Mouse (Mus musculus) heart, embryonic 14.5 days (tissue): ENCODE measurements around the gene Ap1g1. TPM values are rescaled to one million over a fixed set of nuclear protein-coding genes. Genes with fewer than 3 reads are reported as not detected.
"Not testable (repeated sequence)": the region's sequence is repeated elsewhere in the genome, so short reads cannot be mapped to it uniquely, and the experiment has no call there.

Experiments used
- ATAC-seq: fragments of 200-750 bp; cut with Nextera tagmentation; 2 replicates; pipeline ENCODE4 v1.8.0; 2017; ENCODE audit warnings: low read depth, moderate TSS enrichment; ENCODE audit not compliant: insufficient number of reproducible peaks, insufficient read depth, low FRiP score
- H3K27ac ChIP-seq, 2 experiments: fragments of 200-500 bp in 1 of 2; fragments of 300-500 bp in 1 of 2; sonication (generic) in 1 of 2; replicated peaks in 1 of 2; 2 replicates each; pipeline ENCODE4 v1.5.1; 2012 to 2014; ENCODE audit warnings: low read depth in 2 of 2, low read length in 2 of 2, control low read depth in 1 of 2, mild to moderate bottlenecking in 1 of 2, mixed read lengths in 1 of 2; ENCODE audit not compliant: control insufficient read depth in 1 of 2, insufficient read depth in 1 of 2
- H3K27me3 ChIP-seq: fragments of 300-500 bp; sonication (generic); 2 replicates; pipeline ENCODE4 v1.6.1; 2014; ENCODE audit warnings: mild to moderate bottlenecking, low read length, control low read depth; ENCODE audit not compliant: control insufficient read depth, insufficient read depth
- H3K36me3 ChIP-seq: fragments of 300-500 bp; sonication (generic); 2 replicates; pipeline ENCODE4 v1.6.1; 2014; ENCODE audit warnings: mild to moderate bottlenecking, control low read depth, low read length, mixed read lengths; ENCODE audit not compliant: control insufficient read depth, insufficient read depth
- H3K4me1 ChIP-seq, 2 experiments: fragments of 200-500 bp in 1 of 2; fragments of 300-500 bp in 1 of 2; sonication (generic) in 1 of 2; 2 replicates each; pipeline ENCODE4 v1.6.1; 2012 to 2014; ENCODE audit warnings: low read length in 2 of 2, control low read depth in 1 of 2, mixed read lengths in 1 of 2; ENCODE audit not compliant: control insufficient read depth in 2 of 2, insufficient read depth in 2 of 2
- H3K4me2 ChIP-seq: fragments of 300-500 bp; sonication (generic); 2 replicates; pipeline ENCODE4 v1.6.1; 2014; ENCODE audit warnings: mild to moderate bottlenecking, low read length
- H3K4me3 ChIP-seq, 2 experiments: fragments of 200-500 bp in 1 of 2; fragments of 300-500 bp in 1 of 2; sonication (generic) in 1 of 2; 2 replicates each; pipeline ENCODE4 v1.5.1; 2012 to 2014; ENCODE audit warnings: low read length in 2 of 2, mild to moderate bottlenecking in 2 of 2, control low read depth in 1 of 2, low read depth in 1 of 2, moderate library complexity in 1 of 2; ENCODE audit not compliant: control insufficient read depth in 1 of 2, insufficient read depth in 1 of 2
- H3K9ac ChIP-seq: fragments of 300-500 bp; sonication (generic); 2 replicates; pipeline ENCODE4 v1.6.1; 2014; ENCODE audit warnings: mild to moderate bottlenecking, low read length
- H3K9me3 ChIP-seq: fragments of 300-500 bp; sonication (generic); 2 replicates; pipeline ENCODE4 v1.6.1; 2016; ENCODE audit warnings: low read length, control low read depth; ENCODE audit not compliant: control insufficient read depth
- WGBS: fragments of 180-500 bp; shearing (Covaris S2); extraction: QIAGEN DNeasy Blood & Tissue Kit; methylation state at CpG from one replicate; pipeline ENCODE4 v1.1.7; 2014; 5-methylcytosine and 5-hydroxymethylcytosine counted together
- polyA plus RNA-seq: library from polyadenylated mRNA; unstranded; fragments of >200 nt; fragmentation: Nextera tagmentation; extraction: Ambion mirVana; gene quantifications from 2 replicates; pipeline ENCODE4 v1.2.1, GENCODE M21; 2014

Gene Ap1g1
- polyA plus RNA-seq, 1 experiment from 2014 or later, result 25.2 TPM

GRCm38 (mm10) chr8:109750274-109750673 lies 28.1 kb upstream of the Ap1g1 start:
- no peak overlapping the region for H3K4me2 ChIP-seq
- H3K4me3 ChIP-seq, result no peak overlapping the region
- WGBS, result 47% methylated on average over 5 of the region's 5 CpGs
- H3K27ac ChIP-seq, result no peak overlapping the region
- no peaks in the 10 kb centered on the region for H3K9me3 ChIP-seq
- H3K9ac ChIP-seq, result no peak overlapping the region
- no peaks in the 10 kb centered on the region for H3K27me3 ChIP-seq
- no peaks in the 10 kb centered on the region for H3K4me1 ChIP-seq
- no peak for ATAC-seq
- no peaks in the 10 kb centered on the region for H3K36me3 ChIP-seq

GRCm38 (mm10) chr8:109750699-109751098 lies 27.7 kb upstream of the Ap1g1 start:
- ATAC-seq, result no peak
- H3K4me2 ChIP-seq, result no peak overlapping the region
- no peak overlapping the region for H3K9ac ChIP-seq
- H3K9me3 ChIP-seq, result no peaks in the 10 kb centered on the region
- no peak overlapping the region for H3K27ac ChIP-seq
- no peak overlapping the region for H3K4me3 ChIP-seq
- H3K27me3 ChIP-seq, result no peaks in the 10 kb centered on the region
- H3K36me3 ChIP-seq, result no peaks in the 10 kb centered on the region
- no peaks in the 10 kb centered on the region for H3K4me1 ChIP-seq
- WGBS, result 73% methylated on average over 12 of the region's 12 CpGs

- whole genome bisulfite sequencing, result 80% methylated on average over 20 of the region's 20 CpGs
- Histone ChIP-seq H3K27me3 (no peaks in the 10 kb centered on the region), H3K9ac (no peak overlapping the region), H3K4me2 (no peak overlapping the region), H3K4me3 (no peak overlapping the region), H3K4me1 (no peaks in the 10 kb centered on the region), H3K27ac (no peak overlapping the region), H3K36me3 (no peaks in the 10 kb centered on the region), H3K9me3 (no peaks in the 10 kb centered on the region)
- ATAC-seq, result no peak
These were observed 26.4 kb upstream of the Ap1g1 start for GRCm38 (mm10) chr8:109751731-109752485.

GRCm38 (mm10) chr8:109754696-109755095 lies 23.7 kb upstream of the Ap1g1 start:
- H3K4me3 ChIP-seq, result no peak overlapping the region
- 78% methylated on average over 8 of the region's 8 CpGs for WGBS
- no peak for ATAC-seq

GRCm38 (mm10) chr8:109755554-109755953 lies 22.8 kb upstream of the Ap1g1 start:
- H3K27me3 ChIP-seq, H3K4me3 ChIP-seq: not testable (repeated sequence)

More at GRCm38 (mm10) chr8:109754696-109755095, 23.7 kb upstream of the Ap1g1 start:
- Histone ChIP-seq H3K4me1 (no peaks in the 10 kb centered on the region), H3K4me2 (no peak overlapping the region), H3K9me3 (no peaks in the 10 kb centered on the region), H3K36me3 (no peaks in the 10 kb centered on the region), H3K27me3 (no peaks in the 10 kb centered on the region), H3K9ac (no peak overlapping the region), H3K27ac (no peak overlapping the region)

GRCm38 (mm10) chr8:109756849-109757248 lies 21.5 kb upstream of the Ap1g1 start:
- ATAC-seq, result no peak

More at GRCm38 (mm10) chr8:109755554-109755953, 22.8 kb upstream of the Ap1g1 start:
- H3K36me3 ChIP-seq, ATAC-seq, H3K4me2 ChIP-seq, H3K4me1 ChIP-seq, H3K9me3 ChIP-seq, H3K27ac ChIP-seq, H3K9ac ChIP-seq: not testable (repeated sequence)
- 84% methylated on average over 4 of the region's 4 CpGs for WGBS

GRCm38 (mm10) chr8:109759426-109759825 lies 18.9 kb upstream of the Ap1g1 start:
- H3K36me3 ChIP-seq, result no peaks in the 10 kb centered on the region
- no peak for ATAC-seq
- WGBS, result 89% methylated on average over 7 of the region's 7 CpGs
- H3K4me3 ChIP-seq, result no peak overlapping the region
- H3K27me3 ChIP-seq, result no peaks in the 10 kb centered on the region
- H3K27ac ChIP-seq, result no peak overlapping the region
- H3K9me3 ChIP-seq, result 0 out of 2 replicates have a peak, but pooled peaks cover 5% of the 10 kb centered on the region
- H3K4me2 ChIP-seq, result no peak overlapping the region
- no peaks in the 10 kb centered on the region for H3K4me1 ChIP-seq
- no peak overlapping the region for H3K9ac ChIP-seq

More at GRCm38 (mm10) chr8:109756849-109757248, 21.5 kb upstream of the Ap1g1 start:
- H3K4me3 ChIP-seq, result no peak overlapping the region
- 60% methylated on average over 3 of the region's 3 CpGs for WGBS
- no peaks in the 10 kb centered on the region for H3K4me1 ChIP-seq
- no peak overlapping the region for H3K4me2 ChIP-seq
- H3K27me3 ChIP-seq, result no peaks in the 10 kb centered on the region
- no peaks in the 10 kb centered on the region for H3K36me3 ChIP-seq
- H3K9me3 ChIP-seq, result 0 out of 2 replicates have a peak, but pooled peaks cover 3% of the 10 kb centered on the region
- no peak overlapping the region for H3K27ac ChIP-seq
- H3K9ac ChIP-seq, result no peak overlapping the region

- 45% methylated on average over 1 of the region's 1 CpGs for WGBS
These were observed 18.1 kb upstream of the Ap1g1 start for GRCm38 (mm10) chr8:109760221-109760620.

More at GRCm38 (mm10) chr8:109760221-109760620, 18.1 kb upstream of the Ap1g1 start:
- H3K27ac ChIP-seq, result no peak overlapping the region
- no peaks in the 10 kb centered on the region for H3K36me3 ChIP-seq
- H3K9ac ChIP-seq, result no peak overlapping the region
- no peak overlapping the region for H3K4me3 ChIP-seq
- 0 out of 2 replicates have a peak, but pooled peaks cover 5% of the 10 kb centered on the region for H3K9me3 ChIP-seq
- H3K4me1 ChIP-seq, result no peaks in the 10 kb centered on the region
- no peak for ATAC-seq
- H3K4me2 ChIP-seq, result no peak overlapping the region
- no peaks in the 10 kb centered on the region for H3K27me3 ChIP-seq
